Mouse (Mus musculus) megakaryocyte, embryonic 14.5 days (primary cell): Measurements from ENCODE around the gene Add1.

ENCODE experiments used
- FLI1 ChIP-seq: IDR thresholded peaks from 2 replicates; pipeline ENCODE4 v1.6.1; 2012; ENCODE audit warnings: low read length, inconsistent platforms, mixed read lengths
- GATA1 ChIP-seq: IDR thresholded peaks from 3 replicates; pipeline ENCODE4 v1.6.1; 2012; ENCODE audit warnings: mixed read lengths, low read length, inconsistent platforms, borderline replicate concordance

DNA sequence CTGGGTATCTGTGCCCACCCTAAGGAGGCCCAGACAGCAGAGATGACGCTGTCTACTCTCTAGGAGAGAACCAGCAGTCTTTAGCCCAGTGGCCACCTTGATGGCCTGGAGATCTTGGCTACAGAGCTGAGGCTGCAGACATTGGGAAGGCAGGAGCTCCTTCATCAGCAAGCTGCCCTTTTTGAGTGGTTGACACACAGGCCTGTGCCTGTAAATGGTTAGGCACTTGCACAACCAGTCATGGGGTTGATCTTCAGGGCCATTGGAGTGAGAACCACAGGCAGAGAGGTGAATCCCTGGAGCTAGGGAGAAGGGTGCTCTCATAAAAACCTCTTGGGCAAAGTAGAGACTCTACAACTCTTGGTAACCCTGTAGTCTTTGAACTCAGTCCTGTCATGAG is 31.3 kb upstream of the Add1 start:
- TF ChIP-seq GATA1 (no peak), FLI1 (no peak)
